Mouse (Mus musculus): Measurements from ENCODE around the gene Arhgdib. TPM values are rescaled to one million over a fixed set of nuclear protein-coding genes. Genes with fewer than 3 reads are reported as not detected.
"Not testable (repeated sequence)": the region's sequence is repeated elsewhere in the genome, so short reads cannot be mapped to it uniquely, and the experiment has no call there.

Arhgdib gene
- polyA plus RNA-seq, 1 experiment from 2014 or later: 152 TPM

DNA sequence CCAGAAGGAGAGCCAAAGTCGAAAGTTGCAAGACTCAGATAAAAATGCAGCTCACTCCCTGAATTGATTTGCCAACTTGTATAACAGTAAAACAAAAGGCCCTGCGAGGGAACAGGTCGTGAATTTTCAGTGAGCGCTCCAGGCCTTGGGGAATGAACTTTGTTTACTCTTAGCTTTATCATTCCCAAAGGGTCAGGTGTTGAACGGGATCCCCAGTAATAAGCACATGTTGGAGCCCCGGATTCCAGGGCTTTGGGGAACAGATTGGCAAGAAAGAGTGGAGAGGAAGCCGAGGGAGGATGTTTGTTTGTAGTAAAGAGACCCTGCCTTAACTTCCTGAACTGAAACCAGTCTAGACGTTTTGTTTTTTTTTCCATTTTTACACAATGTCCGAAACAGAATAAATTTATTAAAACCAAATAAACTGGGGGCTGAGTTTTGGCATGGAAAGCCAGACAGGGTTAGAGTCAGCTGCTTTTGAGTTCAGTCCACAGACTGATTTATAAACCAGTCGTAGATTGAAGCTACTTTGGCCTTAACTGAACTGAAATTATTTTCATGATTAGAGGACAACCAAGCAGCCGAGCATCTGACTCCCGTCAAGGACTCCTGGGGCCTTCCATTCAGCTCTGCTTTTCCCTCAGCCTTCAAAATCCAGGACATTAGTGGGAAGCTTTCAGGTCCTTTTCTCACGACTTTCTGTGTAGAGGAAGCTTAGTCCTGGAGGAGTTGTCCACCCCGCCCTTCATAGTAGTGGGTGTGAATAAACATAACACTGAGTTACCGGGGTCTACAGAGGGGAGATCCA is 47.0 kb downstream of the Arhgdib start:
- WGBS: 42% methylated on average over 15 of the region's 15 CpGs
- H3K4me2 ChIP-seq (ENCODE audit: low read depth, low read length): no peak overlapping the region
- H3K27ac ChIP-seq (ENCODE audit: low read length): peak overlapping the region; percentile 67
- no peaks in the 10 kb centered on the region for H3K27me3 ChIP-seq (ENCODE audit: control insufficient read depth, insufficient read depth, low read length)
- peaks cover 11% of the 10 kb centered on the region for H3K4me1 ChIP-seq (ENCODE audit: control insufficient read depth, insufficient read depth, low read length)
- peaks cover 2% of the 10 kb centered on the region; the same call in 1 of the 2 replicates for H3K9me3 ChIP-seq (replicated peaks; ENCODE audit: control insufficient read depth, low read length)
- no peak overlapping the region for H3K9ac ChIP-seq (ENCODE audit: low read length)
- H3K36me3 ChIP-seq (ENCODE audit: control insufficient read depth, insufficient read depth): no peaks in the 10 kb centered on the region
- no peak for ATAC-seq (replicated peaks; ENCODE audit: extremely low read depth, insufficient read depth, low FRiP score)
- H3K4me3 ChIP-seq (ENCODE audit: low read length): no peak overlapping the region

DNA sequence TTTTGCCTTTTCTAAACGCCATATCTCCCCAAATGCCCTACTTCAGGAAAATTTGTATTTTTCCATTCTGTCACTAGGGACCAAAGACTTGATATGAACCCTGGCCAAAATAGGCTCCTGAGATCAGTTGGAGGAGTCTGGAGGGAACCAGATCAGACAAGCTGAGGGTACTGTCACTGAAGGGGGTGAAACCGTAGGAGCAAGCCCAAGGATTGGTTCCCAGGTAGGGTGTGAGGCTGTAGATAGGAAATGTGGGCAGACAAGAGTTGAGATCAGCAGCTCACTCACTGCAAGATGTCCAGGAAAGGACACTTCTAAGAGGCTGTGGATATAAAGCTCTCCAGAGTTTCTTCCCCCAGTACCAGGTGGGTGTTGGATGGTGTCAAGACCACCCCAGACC is 49.7 kb downstream of the Arhgdib start:
- no peak for ATAC-seq (replicated peaks; ENCODE audit: extremely low read depth, insufficient read depth, low FRiP score)
- Histone ChIP-seq H3K4me2 (ENCODE audit: low read depth, low read length) (no peak overlapping the region), H3K27ac (ENCODE audit: low read length) (no peak overlapping the region), H3K9me3 (replicated peaks; ENCODE audit: control insufficient read depth, low read length) (no peaks in the 10 kb centered on the region), H3K36me3 (ENCODE audit: control insufficient read depth, insufficient read depth) (no peaks in the 10 kb centered on the region), H3K27me3 (ENCODE audit: control insufficient read depth, insufficient read depth, low read length) (no peaks in the 10 kb centered on the region), H3K4me3 (ENCODE audit: low read length) (no peak overlapping the region), H3K4me1 (ENCODE audit: control insufficient read depth, insufficient read depth, low read length) (peaks cover 6% of the 10 kb centered on the region), H3K9ac (ENCODE audit: low read length) (no peak overlapping the region)
- 70% methylated on average over 2 of the region's 2 CpGs for WGBS

DNA sequence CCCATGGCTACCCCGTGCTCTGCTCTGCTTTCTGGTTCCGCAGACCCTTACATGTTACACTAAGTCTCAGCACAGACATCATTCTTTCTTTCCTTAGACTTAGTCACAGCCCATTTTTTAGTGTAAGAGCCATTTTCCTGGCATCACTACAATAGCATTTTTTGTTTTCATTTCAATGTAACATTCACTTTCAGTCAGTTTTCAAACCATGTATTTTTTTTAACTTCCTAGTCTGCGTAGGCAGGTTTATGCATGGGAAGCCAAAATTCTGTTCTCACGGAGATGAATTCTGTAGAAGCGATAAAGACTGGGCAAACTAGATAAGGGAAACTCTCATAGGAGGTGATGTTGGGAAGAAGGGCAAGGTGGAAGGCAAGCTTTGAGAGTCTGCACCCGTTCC is 52.1 kb downstream of the Arhgdib start:
- no peak overlapping the region for H3K4me2 ChIP-seq (ENCODE audit: low read depth, low read length)
- H3K36me3 ChIP-seq (ENCODE audit: control insufficient read depth, insufficient read depth): no peaks in the 10 kb centered on the region
- no peaks in the 10 kb centered on the region for H3K9me3 ChIP-seq (replicated peaks; ENCODE audit: control insufficient read depth, low read length)
- peaks cover 6% of the 10 kb centered on the region for H3K4me1 ChIP-seq (ENCODE audit: control insufficient read depth, insufficient read depth, low read length)
- no peak for ATAC-seq (replicated peaks; ENCODE audit: extremely low read depth, insufficient read depth, low FRiP score)
- H3K9ac ChIP-seq (ENCODE audit: low read length): no peak overlapping the region
- no peaks in the 10 kb centered on the region for H3K27me3 ChIP-seq (ENCODE audit: control insufficient read depth, insufficient read depth, low read length)
- H3K27ac ChIP-seq (ENCODE audit: low read length): no peak overlapping the region
- H3K4me3 ChIP-seq (ENCODE audit: low read length): no peak overlapping the region
- 71% methylated on average over 6 of the region's 6 CpGs for WGBS

DNA sequence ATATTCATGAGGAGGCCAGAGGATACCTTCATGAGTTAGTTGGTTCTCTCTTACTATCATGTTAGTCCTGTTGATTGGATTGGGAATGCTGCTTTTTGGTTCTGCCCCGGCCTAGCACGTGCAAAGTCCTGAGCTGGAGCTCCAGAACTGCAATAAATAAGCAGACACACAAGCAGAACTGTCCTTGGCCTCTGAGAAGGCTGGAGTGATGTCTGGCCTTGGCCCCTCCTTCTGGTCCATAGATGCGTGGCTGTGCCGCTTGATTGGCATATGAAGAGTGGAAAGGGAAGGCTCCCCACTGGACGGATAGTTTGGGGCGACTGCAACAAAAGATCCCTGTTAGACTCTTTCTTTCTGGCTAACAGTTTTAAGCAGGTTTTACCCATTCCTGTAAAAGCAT is 52.6 kb downstream of the Arhgdib start:
- no peak overlapping the region for H3K27ac ChIP-seq (ENCODE audit: low read length)
- H3K9ac ChIP-seq (ENCODE audit: low read length): no peak overlapping the region
- H3K9me3 ChIP-seq (replicated peaks; ENCODE audit: control insufficient read depth, low read length): no peaks in the 10 kb centered on the region
- H3K4me1 ChIP-seq (ENCODE audit: control insufficient read depth, insufficient read depth, low read length): peaks cover 6% of the 10 kb centered on the region
- H3K27me3 ChIP-seq (ENCODE audit: control insufficient read depth, insufficient read depth, low read length): no peaks in the 10 kb centered on the region
- ATAC-seq (replicated peaks; ENCODE audit: extremely low read depth, insufficient read depth, low FRiP score): no peak
- H3K36me3 ChIP-seq (ENCODE audit: control insufficient read depth, insufficient read depth): no peaks in the 10 kb centered on the region
- WGBS: 91% methylated on average over 6 of the region's 6 CpGs
- H3K4me2 ChIP-seq (ENCODE audit: low read depth, low read length): no peak overlapping the region
- no peak overlapping the region for H3K4me3 ChIP-seq (ENCODE audit: low read length)

DNA sequence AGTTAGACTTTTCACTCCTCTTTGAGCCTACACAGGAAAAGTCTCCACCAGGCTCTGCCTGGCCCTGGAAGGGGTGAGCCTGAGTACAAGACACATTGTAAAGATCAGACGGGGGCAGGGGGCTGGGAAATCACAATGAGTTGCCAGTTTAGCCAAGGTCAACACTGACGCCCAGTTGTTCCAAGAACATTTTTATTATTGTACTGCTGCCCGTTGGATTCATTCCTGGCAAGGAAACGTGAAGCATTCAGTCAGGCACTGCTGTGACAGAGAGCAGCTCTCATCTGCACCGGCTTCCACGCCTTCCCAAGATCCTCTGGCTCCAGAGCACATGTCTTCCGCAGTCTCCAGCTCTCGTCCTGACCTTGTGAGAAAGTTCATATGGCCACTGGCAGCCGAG is 53.8 kb downstream of the Arhgdib start:
- 30% methylated on average over 9 of the region's 9 CpGs for WGBS
- Histone ChIP-seq H3K9ac (ENCODE audit: low read length) (no peak overlapping the region), H3K27me3 (ENCODE audit: control insufficient read depth, insufficient read depth, low read length) (no peaks in the 10 kb centered on the region), H3K4me3 (ENCODE audit: low read length) (no peak overlapping the region), H3K36me3 (ENCODE audit: control insufficient read depth, insufficient read depth) (no peaks in the 10 kb centered on the region), H3K4me1 (ENCODE audit: control insufficient read depth, insufficient read depth, low read length) (peaks cover 6% of the 10 kb centered on the region), H3K4me2 (ENCODE audit: low read depth, low read length) (no peak overlapping the region), H3K9me3 (replicated peaks; ENCODE audit: control insufficient read depth, low read length) (no peaks in the 10 kb centered on the region), H3K27ac (ENCODE audit: low read length) (peak overlapping the region; percentile 80)
- peak; percentile 84 for ATAC-seq (replicated peaks; ENCODE audit: extremely low read depth, insufficient read depth, low FRiP score)

DNA sequence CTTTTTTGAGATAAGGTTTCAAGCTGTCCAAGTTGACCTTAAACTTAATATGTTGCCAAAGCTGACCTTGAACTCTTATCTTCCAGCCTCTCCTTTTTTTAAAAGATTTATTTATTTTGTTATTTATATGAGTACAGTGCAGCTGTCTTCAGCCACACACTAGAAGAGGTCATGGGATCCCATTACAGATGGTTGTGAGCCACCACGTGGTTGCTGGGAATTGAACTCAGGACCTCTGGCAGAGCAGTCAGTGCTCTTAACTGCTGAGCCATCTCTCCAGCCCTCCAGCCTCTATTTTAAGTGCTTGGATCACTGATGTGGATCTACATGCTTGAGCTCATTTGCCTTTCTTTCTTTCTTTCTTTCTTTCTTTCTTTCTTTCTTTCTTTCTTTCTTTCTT is 56.9 kb downstream of the Arhgdib start:
- not testable (repeated sequence) for H3K36me3 ChIP-seq (ENCODE audit: control insufficient read depth, insufficient read depth); ATAC-seq (replicated peaks; ENCODE audit: extremely low read depth, insufficient read depth, low FRiP score); H3K9me3 ChIP-seq (replicated peaks; ENCODE audit: control insufficient read depth, low read length); H3K27me3 ChIP-seq (ENCODE audit: control insufficient read depth, insufficient read depth, low read length); H3K4me2 ChIP-seq (ENCODE audit: low read depth, low read length); H3K9ac ChIP-seq (ENCODE audit: low read length); H3K4me1 ChIP-seq (ENCODE audit: control insufficient read depth, insufficient read depth, low read length); H3K4me3 ChIP-seq (ENCODE audit: low read length); H3K27ac ChIP-seq (ENCODE audit: low read length)
- 36% methylated on average over 1 of the region's 1 CpGs for WGBS

DNA sequence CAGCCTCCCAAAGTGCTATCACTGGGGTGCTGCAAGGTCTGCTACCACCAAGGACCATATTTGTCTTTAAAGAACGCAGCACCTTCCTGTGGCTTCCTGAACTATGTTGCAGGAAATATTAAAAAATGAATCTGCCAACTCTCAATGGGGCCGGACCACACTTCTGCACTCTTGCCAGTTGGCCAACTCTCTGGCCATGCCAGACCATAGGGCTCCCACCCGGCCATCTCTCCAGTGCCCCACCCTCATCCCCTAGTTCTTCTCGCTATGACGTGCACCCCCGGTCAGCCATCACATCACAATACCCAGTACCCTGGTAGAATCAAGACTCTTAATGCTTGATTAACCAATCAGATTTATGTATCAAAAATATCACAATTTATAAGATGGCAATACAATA is 57.7 kb downstream of the Arhgdib start:
- ATAC-seq (replicated peaks; ENCODE audit: extremely low read depth, insufficient read depth, low FRiP score): no peak
- H3K36me3 ChIP-seq (ENCODE audit: control insufficient read depth, insufficient read depth): no peaks in the 10 kb centered on the region
- peaks cover 6% of the 10 kb centered on the region for H3K4me1 ChIP-seq (ENCODE audit: control insufficient read depth, insufficient read depth, low read length)
- no peaks in the 10 kb centered on the region for H3K27me3 ChIP-seq (ENCODE audit: control insufficient read depth, insufficient read depth, low read length)
- H3K9ac ChIP-seq (ENCODE audit: low read length): no peak overlapping the region
- 89% methylated on average over 6 of the region's 6 CpGs for WGBS
- H3K27ac ChIP-seq (ENCODE audit: low read length): no peak overlapping the region
- H3K4me2 ChIP-seq (ENCODE audit: low read depth, low read length): no peak overlapping the region
- no peak overlapping the region for H3K4me3 ChIP-seq (ENCODE audit: low read length)
- no peaks in the 10 kb centered on the region for H3K9me3 ChIP-seq (replicated peaks; ENCODE audit: control insufficient read depth, low read length)

DNA sequence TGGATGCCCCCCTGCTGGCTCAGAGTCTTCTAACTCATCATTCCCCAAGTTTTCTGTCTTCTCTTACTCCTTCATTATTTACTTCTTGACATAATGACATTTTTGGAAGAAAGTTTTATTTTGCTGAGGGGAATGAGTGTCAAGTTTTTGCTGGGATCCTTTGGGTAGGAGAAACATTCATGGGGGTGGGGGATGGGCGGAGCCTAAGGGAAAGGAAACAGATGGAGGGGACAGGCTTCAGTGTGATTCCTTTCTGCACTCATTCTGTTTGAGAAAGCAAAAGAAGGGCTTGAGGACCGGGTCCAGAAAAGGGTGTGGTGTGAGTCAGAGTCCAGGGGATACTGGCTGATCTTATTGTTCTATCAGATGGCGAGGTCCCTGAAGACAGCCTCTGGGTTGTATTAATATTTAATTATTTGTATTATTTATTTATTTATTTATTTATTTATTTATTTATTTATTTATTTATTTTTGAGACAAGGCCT is 58.2 kb downstream of the Arhgdib start:
- no peaks in the 10 kb centered on the region for H3K27me3 ChIP-seq (ENCODE audit: control insufficient read depth, insufficient read depth, low read length)
- H3K27ac ChIP-seq (ENCODE audit: low read length): no peak overlapping the region
- H3K4me3 ChIP-seq (ENCODE audit: low read length): no peak overlapping the region
- H3K9ac ChIP-seq (ENCODE audit: low read length): no peak overlapping the region
- no peak overlapping the region for H3K4me2 ChIP-seq (ENCODE audit: low read depth, low read length)
- ATAC-seq (replicated peaks; ENCODE audit: extremely low read depth, insufficient read depth, low FRiP score): no peak
- H3K36me3 ChIP-seq (ENCODE audit: control insufficient read depth, insufficient read depth): no peaks in the 10 kb centered on the region
- H3K9me3 ChIP-seq (replicated peaks; ENCODE audit: control insufficient read depth, low read length): no peaks in the 10 kb centered on the region
- H3K4me1 ChIP-seq (ENCODE audit: control insufficient read depth, insufficient read depth, low read length): peaks cover 6% of the 10 kb centered on the region
- 77% methylated on average over 3 of the region's 3 CpGs for WGBS

DNA sequence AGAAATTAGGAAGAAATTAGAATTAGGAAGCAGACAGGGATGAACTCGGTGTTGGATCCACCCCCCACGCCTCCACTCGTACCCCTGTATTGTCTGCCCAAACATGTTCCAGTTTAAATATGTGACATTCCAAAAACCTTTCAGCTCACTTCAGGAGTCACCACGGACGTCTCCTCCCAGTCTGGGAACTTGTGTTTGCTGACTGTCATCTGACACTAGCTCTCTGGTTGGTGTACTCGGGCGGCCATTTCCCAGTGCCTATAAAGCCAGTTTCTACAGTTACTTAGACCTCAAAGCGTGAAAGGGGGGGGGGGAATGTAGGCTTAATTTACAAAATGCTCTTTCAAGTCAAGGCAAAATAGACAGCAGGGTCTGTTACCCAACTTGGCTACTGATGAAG is 60.0 kb downstream of the Arhgdib start:
- no peak overlapping the region for H3K4me3 ChIP-seq (ENCODE audit: low read length)
- no peaks in the 10 kb centered on the region for H3K4me1 ChIP-seq (ENCODE audit: control insufficient read depth, insufficient read depth, low read length)
- H3K27me3 ChIP-seq (ENCODE audit: control insufficient read depth, insufficient read depth, low read length): no peaks in the 10 kb centered on the region
- 52% methylated on average over 8 of the region's 8 CpGs for WGBS
- H3K36me3 ChIP-seq (ENCODE audit: control insufficient read depth, insufficient read depth): no peaks in the 10 kb centered on the region
- H3K27ac ChIP-seq (ENCODE audit: low read length): no peak overlapping the region
- no peak overlapping the region for H3K4me2 ChIP-seq (ENCODE audit: low read depth, low read length)
- H3K9ac ChIP-seq (ENCODE audit: low read length): no peak overlapping the region
- no peak for ATAC-seq (replicated peaks; ENCODE audit: extremely low read depth, insufficient read depth, low FRiP score)
- H3K9me3 ChIP-seq (replicated peaks; ENCODE audit: control insufficient read depth, low read length): no peaks in the 10 kb centered on the region

All from heart, embryonic 16.5 days (tissue).